Mouse (Mus musculus) urinary bladder, postnatal 10 days (tissue): Measurements from ENCODE around the gene Adamtsl3.
"Not testable (repeated sequence)": the region's sequence is repeated elsewhere in the genome, so short reads cannot be mapped to it uniquely, and the experiment has no call there.

ENCODE experiments used
- DNase-seq: peaks from one replicate; pipeline ENCODE4 v3.0.0; 2022; ENCODE audit warnings: low spot score

The Adamtsl3 gene

GRCm38 (mm10) chr7:82361127-82361526 lies 25.6 kb downstream of the Adamtsl3 start:
- no peak for DNase-seq

DNA sequence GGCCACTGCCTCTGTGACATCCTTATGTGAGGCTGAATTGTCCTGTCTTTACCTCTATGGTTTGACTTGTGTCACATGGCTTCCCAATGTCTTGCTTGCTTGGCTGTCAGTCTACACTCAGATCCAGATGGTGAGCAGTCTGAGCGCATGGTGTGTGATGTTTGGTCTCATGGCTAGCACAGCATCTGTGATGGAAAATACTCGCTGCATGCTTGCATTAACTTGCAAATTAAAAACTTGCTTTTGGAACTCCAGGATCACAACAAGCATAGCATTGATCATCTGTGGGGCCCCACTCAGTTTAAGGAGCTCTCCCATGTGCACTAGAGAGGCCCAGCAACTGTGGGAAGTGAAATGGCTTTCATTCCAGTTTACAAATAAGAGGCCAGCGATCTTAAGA lies 29.1 kb downstream of the Adamtsl3 start:
- no peak for DNase-seq

DNA sequence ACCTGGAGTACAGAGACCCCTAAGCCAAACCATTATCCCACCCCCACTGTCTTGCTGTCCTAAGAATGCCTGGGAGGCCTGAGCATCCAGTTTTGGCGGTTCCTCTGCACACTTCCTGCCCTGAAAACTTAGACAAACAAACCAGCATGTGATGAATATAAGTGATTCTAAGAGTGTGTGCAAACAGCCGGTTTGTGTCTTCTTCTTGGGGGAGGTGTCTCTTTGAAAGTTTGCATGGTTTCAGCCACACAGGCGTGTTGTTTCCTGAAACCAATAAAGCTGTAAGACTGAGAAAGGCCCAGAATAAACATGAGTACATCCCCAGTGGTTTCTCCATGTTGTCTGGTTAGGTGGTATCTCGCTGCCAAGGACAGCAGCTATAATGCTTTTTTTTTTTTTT lies 30.6 kb downstream of the Adamtsl3 start:
- DNase-seq, result no peak

DNA sequence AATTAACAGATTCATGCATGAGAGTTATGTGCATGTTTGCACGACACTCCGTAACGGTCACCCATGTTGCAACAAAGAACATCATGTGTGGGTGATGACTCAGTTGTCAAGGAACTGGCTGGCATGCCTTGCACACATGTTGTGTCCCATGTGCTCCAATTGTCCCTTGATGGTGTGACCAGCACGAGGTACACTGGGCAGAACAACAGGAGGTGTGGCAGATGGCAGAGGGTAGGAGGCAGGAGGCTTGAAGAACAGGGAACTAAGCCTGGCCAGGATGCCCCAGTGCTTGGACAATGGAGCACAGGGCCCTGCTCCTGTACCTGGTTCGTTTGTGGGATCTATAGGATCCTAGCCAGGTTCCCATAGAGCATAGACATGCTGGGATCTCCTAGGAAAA lies 31.0 kb downstream of the Adamtsl3 start:
- DNase-seq, result no peak

DNA sequence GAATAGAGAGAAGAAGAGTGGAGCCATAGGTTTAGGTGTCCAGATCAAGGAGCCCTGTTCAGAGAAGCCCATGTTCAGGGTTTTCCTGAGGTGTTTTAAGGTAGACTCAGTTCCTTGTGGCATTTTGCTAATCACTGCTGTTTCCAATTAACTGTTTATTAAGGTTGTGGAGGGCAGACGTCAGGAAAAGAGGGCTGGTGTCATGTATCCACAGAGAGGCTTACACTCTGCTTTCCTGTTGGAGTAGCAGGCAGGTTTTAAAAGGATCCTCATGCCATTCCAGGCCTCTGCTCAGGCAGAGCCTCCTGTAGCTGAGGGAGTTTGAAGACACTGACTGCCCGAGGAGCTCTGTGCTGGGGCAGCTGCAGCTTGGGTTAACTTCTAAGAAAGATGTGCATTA lies 32.6 kb downstream of the Adamtsl3 start:
- DNase-seq, result no peak

DNA sequence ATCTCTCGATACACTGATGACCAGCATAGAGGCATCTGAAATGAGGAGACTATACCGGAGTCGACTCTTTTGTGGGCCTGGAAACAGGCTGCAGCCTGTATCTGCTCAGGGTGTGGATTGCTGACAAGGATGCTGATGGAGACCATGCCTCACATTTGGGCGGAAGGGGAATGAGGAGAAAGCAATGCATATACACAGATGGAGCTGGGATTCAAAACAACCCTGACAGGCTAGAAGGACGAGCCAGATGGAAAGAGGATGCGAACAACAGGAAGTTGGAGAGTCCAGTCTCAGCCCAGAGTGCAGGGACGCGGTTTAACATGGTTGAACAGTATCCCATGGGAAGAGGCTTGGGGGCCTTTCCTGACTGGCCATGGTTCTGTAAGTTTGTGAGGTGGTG lies 34.6 kb downstream of the Adamtsl3 start:
- DNase-seq, result no peak

DNA sequence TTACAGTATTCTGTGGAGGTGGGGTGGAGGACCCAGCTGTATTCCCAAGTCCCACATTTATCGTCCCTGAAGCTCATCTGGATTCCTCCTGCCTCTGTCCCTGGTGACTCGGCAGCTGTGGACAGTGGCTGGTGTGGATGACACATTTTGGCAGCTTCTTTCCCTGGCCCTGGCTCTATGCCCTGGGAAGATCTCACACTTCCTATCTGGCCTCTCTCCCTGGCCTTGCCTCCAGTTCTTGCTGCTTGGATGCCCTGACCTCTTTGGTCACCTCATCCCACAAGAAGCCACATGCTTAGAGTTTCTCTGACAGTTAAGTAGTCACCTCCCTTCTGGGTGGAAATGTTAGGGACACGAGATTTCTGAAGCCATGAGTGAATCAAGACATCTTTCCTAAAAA lies 35.9 kb downstream of the Adamtsl3 start:
- DNase-seq, result no peak

- DNase-seq, result no peak
Observed at GRCm38 (mm10) chr7:82378311-82378710, 42.8 kb downstream of the Adamtsl3 start.

GRCm38 (mm10) chr7:82379765-82380164 lies 44.3 kb downstream of the Adamtsl3 start:
- no peak for DNase-seq

DNA sequence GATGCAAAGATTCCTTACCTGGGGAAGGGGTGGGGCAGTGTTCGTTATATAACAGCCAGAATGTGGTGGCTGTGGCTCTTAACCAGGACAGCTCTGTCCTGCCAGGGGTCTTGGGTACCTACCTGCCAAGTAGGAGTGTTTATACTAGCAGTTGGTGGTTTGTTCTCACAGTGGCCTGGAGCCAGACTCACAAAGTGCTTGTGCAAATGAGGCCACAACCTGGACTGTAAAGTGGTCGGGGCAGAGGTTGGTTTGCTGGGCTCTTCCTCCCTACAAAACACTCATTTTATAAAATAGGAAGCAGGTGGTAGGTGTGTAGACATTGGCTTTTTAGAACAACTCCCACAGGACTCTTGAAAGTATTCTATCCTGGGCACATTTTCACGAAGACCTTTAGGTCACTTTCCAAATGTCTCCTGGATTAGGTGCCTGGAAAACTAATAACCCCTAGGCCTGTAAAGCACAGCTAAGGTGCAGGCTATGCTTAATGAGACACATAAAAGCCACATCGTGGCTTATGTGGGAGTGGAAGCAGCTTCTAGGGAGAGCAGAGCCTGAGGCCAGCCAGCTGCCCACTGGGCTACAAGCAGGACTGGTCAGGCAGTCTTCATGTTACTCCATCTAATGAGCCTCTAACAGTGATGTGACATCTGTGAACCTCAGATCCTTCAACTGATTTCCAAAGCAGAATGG lies 47.5 kb downstream of the Adamtsl3 start:
- DNase-seq, result no peak

DNA sequence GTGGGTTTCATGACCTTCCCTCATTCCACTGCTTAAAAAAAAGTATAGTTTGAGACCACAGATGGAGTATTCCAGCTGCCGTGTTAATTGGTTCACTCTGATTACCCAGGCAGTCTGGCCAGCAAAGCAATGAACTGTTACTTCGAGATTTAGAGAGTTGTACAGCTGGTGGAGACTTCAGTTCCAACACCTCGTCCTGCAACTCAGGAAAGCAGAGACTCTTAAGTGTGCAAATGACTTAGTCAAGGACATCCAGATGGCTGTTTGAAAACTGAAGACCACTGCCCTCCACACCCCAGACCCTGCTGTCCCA lies 48.0 kb downstream of the Adamtsl3 start:
- DNase-seq, result no peak

- DNase-seq, result no peak
Observed at GRCm38 (mm10) chr7:82387121-82387520, 51.6 kb downstream of the Adamtsl3 start.

DNA sequence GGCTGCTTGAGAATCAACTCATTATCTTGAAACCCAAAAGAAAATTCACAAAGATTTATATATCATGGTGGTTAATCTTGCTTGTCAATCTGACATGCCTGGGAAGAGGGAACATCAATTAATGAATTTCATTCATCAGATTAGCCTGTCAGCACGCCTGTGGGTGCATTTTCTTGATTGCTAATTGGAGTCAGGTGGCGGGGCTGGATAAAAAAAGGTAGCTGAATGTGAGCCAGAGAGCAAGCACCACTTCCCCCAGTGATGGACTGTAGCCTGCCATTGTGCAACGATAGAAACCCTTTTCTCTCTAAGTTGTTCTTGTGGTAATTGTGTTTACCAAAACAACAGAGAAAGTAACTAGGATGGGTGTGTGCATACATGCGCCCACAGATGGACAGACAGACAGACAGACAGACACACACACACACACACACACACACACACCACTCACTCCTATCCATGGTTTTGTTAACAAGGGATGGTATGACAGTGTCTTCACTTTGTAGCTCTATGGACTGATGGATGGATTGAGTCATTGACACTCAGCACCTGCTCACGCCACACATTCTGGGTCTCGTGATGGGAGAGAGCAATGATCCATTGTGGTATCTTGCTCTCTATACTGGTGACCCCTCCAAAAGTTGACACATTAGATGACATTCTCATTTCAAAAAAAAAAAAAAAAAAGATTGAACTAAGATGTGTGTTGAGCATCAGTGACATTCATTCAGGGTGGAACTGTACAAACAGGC lies 59.1 kb downstream of the Adamtsl3 start:
- no peak for DNase-seq

GRCm38 (mm10) chr7:82395239-82395638 lies 59.7 kb downstream of the Adamtsl3 start:
- DNase-seq, result no peak

- DNase-seq, result no peak
Observed at GRCm38 (mm10) chr7:82395751-82396512, 60.4 kb downstream of the Adamtsl3 start.

DNA sequence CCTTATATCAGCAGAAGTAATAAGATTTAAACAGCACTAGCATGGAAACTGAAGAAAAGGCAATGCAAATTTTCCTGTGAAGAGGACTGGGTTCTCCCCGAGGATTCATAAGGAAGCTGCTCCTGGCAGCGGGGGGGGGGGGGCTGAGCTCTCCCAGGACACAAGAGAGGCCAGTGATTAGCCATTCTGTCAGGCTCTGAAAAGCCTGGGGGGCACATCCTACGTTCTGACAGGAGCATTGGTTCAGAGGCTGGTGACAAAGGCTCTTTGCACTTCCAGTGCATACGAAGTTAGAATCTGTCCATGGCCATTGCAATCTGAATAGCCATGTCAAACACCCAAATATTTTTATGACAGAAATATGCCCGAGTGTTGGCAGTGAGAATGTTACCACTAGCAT lies 61.4 kb downstream of the Adamtsl3 start:
- no peak for DNase-seq

- DNase-seq, result no peak
Observed at GRCm38 (mm10) chr7:82397632-82398031, 62.1 kb downstream of the Adamtsl3 start.

GRCm38 (mm10) chr7:82405466-82406045 lies 70.1 kb downstream of the Adamtsl3 start:
- DNase-seq, result no peak

DNA sequence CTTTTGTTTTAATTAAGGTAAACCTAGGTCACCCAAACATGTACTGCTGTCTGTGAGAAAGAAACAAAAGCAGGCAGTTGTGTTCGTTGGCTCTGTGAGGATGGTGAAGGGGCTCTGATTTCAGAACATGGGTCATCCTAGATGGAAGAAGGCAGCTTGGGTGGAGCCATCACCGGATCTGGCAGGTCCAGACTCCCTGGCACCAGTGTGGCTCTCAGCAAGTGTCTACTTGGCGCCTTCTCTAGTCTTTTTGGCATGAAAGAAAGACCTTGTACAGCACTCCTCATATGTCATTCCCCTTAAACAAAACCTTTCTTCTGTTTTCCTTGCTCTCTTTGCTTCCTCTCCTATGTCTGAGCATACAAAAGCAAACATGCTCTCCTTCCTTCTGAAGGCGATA lies 75.5 kb downstream of the Adamtsl3 start:
- no peak for DNase-seq

GRCm38 (mm10) chr7:82416653-82417052 lies 81.2 kb downstream of the Adamtsl3 start:
- no peak for DNase-seq

- no peak for DNase-seq
Observed at GRCm38 (mm10) chr7:82417053-82417452, 81.6 kb downstream of the Adamtsl3 start.

DNA sequence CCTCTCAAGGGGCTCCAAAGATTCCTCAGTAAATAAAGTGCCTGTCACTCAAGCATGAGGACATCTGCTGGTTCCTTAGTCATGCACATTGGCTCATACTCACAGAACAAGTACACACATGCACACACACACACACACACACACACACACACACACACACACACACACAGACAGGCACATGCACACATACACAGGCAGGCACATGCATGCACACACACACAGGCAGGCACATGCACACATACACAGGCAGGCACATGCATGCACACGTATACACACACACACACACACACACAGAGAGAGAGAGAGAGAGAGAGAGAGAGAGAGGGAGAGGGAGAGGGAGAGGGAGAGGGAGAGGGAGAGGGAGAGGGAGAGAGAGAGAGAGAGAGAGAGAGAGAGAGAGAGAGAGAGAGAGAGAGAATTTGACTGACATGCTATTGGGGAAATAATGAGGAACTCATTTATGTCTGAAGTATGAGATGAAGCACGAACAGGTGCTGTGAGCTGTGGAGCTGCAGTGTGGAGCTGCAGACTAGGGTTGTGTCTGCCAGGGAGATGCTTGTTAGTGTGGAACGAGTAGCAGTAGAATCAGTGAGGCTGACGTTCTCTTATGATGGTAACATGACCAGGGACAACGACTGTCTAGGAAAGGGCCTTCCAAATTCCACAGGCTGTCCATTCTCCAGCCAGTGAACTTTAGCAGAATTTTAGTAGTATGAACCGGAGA lies 85.0 kb downstream of the Adamtsl3 start:
- not testable (repeated sequence) for DNase-seq
